Mouse (Mus musculus) MEL (cell line): ENCODE data around the gene Senp5. TPM values are rescaled to one million over a fixed set of nuclear protein-coding genes. Genes with fewer than 3 reads are reported as not detected.

Experiments used
- DNase-seq: peaks from one replicate; pipeline ENCODE4 v3.0.0; 2011; ENCODE audit warnings: low read depth, low spot score
- H3K27ac ChIP-seq: 2 replicates; pipeline ENCODE4 v1.5.1; 2012; ENCODE audit warnings: low read depth, mild to moderate bottlenecking, control low read depth, low read length, moderate library complexity; ENCODE audit not compliant: control insufficient read depth
- H3K27me3 ChIP-seq, 2 experiments: fragments of 150-350 bp in 1 of 2; sonication (generic) in 1 of 2; 2 replicates each; pipeline ENCODE4 v1.6.1; 2012; ENCODE audit warnings: low read length in 2 of 2, mild to moderate bottlenecking in 2 of 2, improper control_type of control experiment in 1 of 2, moderate library complexity in 1 of 2; ENCODE audit not compliant: insufficient read depth in 2 of 2, control insufficient read depth in 1 of 2
- H3K36me3 ChIP-seq, 2 experiments: 2 replicates each; pipeline ENCODE4 v1.6.1; 2012 to 2014; ENCODE audit warnings: low read length in 2 of 2, improper control_type of control experiment in 1 of 2, inconsistent platforms in 1 of 2, mild to moderate bottlenecking in 1 of 2; ENCODE audit not compliant: insufficient read depth in 2 of 2, control insufficient read depth in 1 of 2
- H3K4me1 ChIP-seq, 2 experiments: fragments of 150-350 bp in 1 of 2; sonication (generic) in 1 of 2; 2 replicates each; pipeline ENCODE4 v1.6.1; 2012; ENCODE audit warnings: low read length in 2 of 2, improper control_type of control experiment in 1 of 2, mild to moderate bottlenecking in 1 of 2; ENCODE audit not compliant: insufficient read depth in 2 of 2, control insufficient read depth in 1 of 2
- H3K4me3 ChIP-seq, 2 experiments: fragments of 150-350 bp in 1 of 2; sonication (generic) in 1 of 2; 2 replicates each; pipeline ENCODE4 v1.5.1; 2012; ENCODE audit warnings: low read depth in 2 of 2, low read length in 2 of 2, mild to moderate bottlenecking in 2 of 2, moderate library complexity in 2 of 2, control low read depth in 1 of 2, improper control_type of control experiment in 1 of 2; ENCODE audit not compliant: control insufficient read depth in 1 of 2, insufficient read depth in 1 of 2
- H3K79me2 ChIP-seq: 2 replicates; pipeline ENCODE4 v1.6.1; 2012; ENCODE audit warnings: mild to moderate bottlenecking, low read length, moderate library complexity; ENCODE audit not compliant: control insufficient read depth, poor library complexity, insufficient read depth
- H3K9ac ChIP-seq: 2 replicates; pipeline ENCODE4 v1.6.1; 2012; ENCODE audit warnings: low read depth, mild to moderate bottlenecking, control low read depth, low read length, moderate library complexity; ENCODE audit not compliant: control insufficient read depth, poor library complexity, severe bottlenecking
- H3K9me3 ChIP-seq: fragments of 150-350 bp; sonication (generic); replicated peaks from 2 replicates; pipeline ENCODE4 v1.6.1; 2012; ENCODE audit warnings: mild to moderate bottlenecking, low read length, improper control_type of control experiment, moderate library complexity; ENCODE audit not compliant: insufficient read depth
- CTCF ChIP-seq, 3 experiments: IDR thresholded peaks in 2 of 3; conservative IDR thresholded peaks in 1 of 3; 2 replicates each; pipeline ENCODE4 v1.5.1; 2011 to 2012; ENCODE audit warnings: low read length in 3 of 3, low read depth in 2 of 3, mild to moderate bottlenecking in 2 of 3, improper control_type of control experiment in 1 of 3, inconsistent platforms in 1 of 3, mixed read lengths in 1 of 3, moderate library complexity in 1 of 3; ENCODE audit not compliant: control insufficient read depth in 1 of 3, insufficient read depth in 1 of 3, poor library complexity in 1 of 3, severe bottlenecking in 1 of 3
- ELF1 ChIP-seq: IDR thresholded peaks from 2 replicates; pipeline ENCODE4 v1.6.1; 2014; ENCODE audit warnings: low read depth, mild to moderate bottlenecking, inconsistent platforms, low read length, improper control_type of control experiment, moderate library complexity
- EP300 ChIP-seq, 2 experiments: IDR thresholded peaks; 2 replicates each; pipeline ENCODE4 v1.6.1; 2011; ENCODE audit warnings: improper control_type of control experiment in 2 of 2, low read length in 2 of 2, low read depth in 1 of 2, mild to moderate bottlenecking in 1 of 2
- GABPA ChIP-seq: IDR thresholded peaks from 2 replicates; pipeline ENCODE4 v1.6.1; 2012; ENCODE audit warnings: low read depth, mild to moderate bottlenecking, inconsistent platforms, low read length, improper control_type of control experiment, moderate library complexity
- GATA1 ChIP-seq: IDR thresholded peaks from 2 replicates; pipeline ENCODE4 v1.6.1; 2011; ENCODE audit warnings: low read depth, low read length, improper control_type of control experiment
- JUND ChIP-seq: IDR thresholded peaks from 2 replicates; pipeline ENCODE4 v1.6.1; 2011; ENCODE audit warnings: low read depth, mild to moderate bottlenecking, improper control_type of control experiment, low read length
- KAT2A ChIP-seq: conservative IDR thresholded peaks from 2 replicates; pipeline ENCODE4 v1.6.1; 2012; ENCODE audit warnings: low read depth, low read length, improper control_type of control experiment, inconsistent platforms
- MAFK ChIP-seq: IDR thresholded peaks from 2 replicates; pipeline ENCODE4 v1.6.1; 2011; ENCODE audit warnings: low read depth, mild to moderate bottlenecking, low read length, improper control_type of control experiment, borderline replicate concordance
- MAX ChIP-seq: IDR thresholded peaks from 2 replicates; pipeline ENCODE4 v1.6.1; 2011; ENCODE audit warnings: low read length, improper control_type of control experiment
- MAZ ChIP-seq: IDR thresholded peaks from 2 replicates; pipeline ENCODE4 v1.6.1; 2012; ENCODE audit warnings: low read depth, mild to moderate bottlenecking, inconsistent platforms, low read length, improper control_type of control experiment
- MEF2A ChIP-seq: IDR thresholded peaks from 2 replicates; pipeline ENCODE4 v1.6.1; 2014; ENCODE audit warnings: low read depth, mild to moderate bottlenecking, inconsistent platforms, low read length, improper control_type of control experiment; ENCODE audit not compliant: poor library complexity, insufficient replicate concordance, severe bottlenecking; ENCODE audit errors: extremely low read depth
- MYB ChIP-seq: IDR thresholded peaks from 2 replicates; pipeline ENCODE4 v1.6.1; 2011; ENCODE audit warnings: mild to moderate bottlenecking, low read depth, low read length, improper control_type of control experiment
- MYC ChIP-seq: IDR thresholded peaks from 2 replicates; pipeline ENCODE4 v1.6.1; 2011; ENCODE audit warnings: low read depth, mild to moderate bottlenecking, low read length, improper control_type of control experiment, moderate library complexity
- NELFE ChIP-seq: IDR thresholded peaks from 2 replicates; pipeline ENCODE4 v1.6.1; 2011; ENCODE audit warnings: low read depth, low read length, improper control_type of control experiment
- POLR2A ChIP-seq, 2 experiments: IDR thresholded peaks; 2 replicates each; pipeline ENCODE4 v1.6.1; 2011 to 2012; ENCODE audit warnings: low read length in 2 of 2, mild to moderate bottlenecking in 2 of 2, control low read depth in 1 of 2, improper control_type of control experiment in 1 of 2, low read depth in 1 of 2, moderate library complexity in 1 of 2; ENCODE audit not compliant: control insufficient read depth in 1 of 2, insufficient read depth in 1 of 2, poor library complexity in 1 of 2
- POLR2AphosphoS2 ChIP-seq: IDR thresholded peaks from 2 replicates; pipeline ENCODE4 v1.6.1; 2011; ENCODE audit warnings: low read length, improper control_type of control experiment
- POLR2AphosphoS5 ChIP-seq: IDR thresholded peaks from 2 replicates; pipeline ENCODE4 v1.6.1; 2012; ENCODE audit warnings: low read depth, borderline replicate concordance, mild to moderate bottlenecking, inconsistent platforms, low read length, moderate library complexity, mixed read lengths
- RCOR1 ChIP-seq: IDR thresholded peaks from 2 replicates; pipeline ENCODE4 v1.6.1; 2012; ENCODE audit warnings: low read depth, mild to moderate bottlenecking, inconsistent platforms, low read length, improper control_type of control experiment
- SMC3 ChIP-seq: IDR thresholded peaks from 2 replicates; pipeline ENCODE4 v1.6.1; 2011; ENCODE audit warnings: low read depth, low read length, improper control_type of control experiment
- TAL1 ChIP-seq: IDR thresholded peaks from 2 replicates; pipeline ENCODE4 v1.6.1; 2012; ENCODE audit warnings: mild to moderate bottlenecking, inconsistent platforms, low read length, moderate library complexity, mixed read lengths
- TCF12 ChIP-seq: IDR thresholded peaks from 2 replicates; pipeline ENCODE4 v1.6.1; 2014; ENCODE audit warnings: low read depth, mild to moderate bottlenecking, inconsistent platforms, low read length, improper control_type of control experiment, moderate library complexity
- UBTF ChIP-seq: IDR thresholded peaks from 2 replicates; pipeline ENCODE4 v1.6.1; 2012; ENCODE audit warnings: low read depth, mild to moderate bottlenecking, inconsistent platforms, low read length, improper control_type of control experiment, moderate library complexity, borderline replicate concordance; ENCODE audit not compliant: insufficient read depth
- USF1 ChIP-seq: IDR thresholded peaks from 2 replicates; pipeline ENCODE4 v1.6.1; 2014; ENCODE audit warnings: low read depth, mild to moderate bottlenecking, inconsistent platforms, low read length, improper control_type of control experiment, moderate library complexity
- USF2 ChIP-seq, 2 experiments: IDR thresholded peaks; 2 replicates each; pipeline ENCODE4 v1.6.1; 2011 to 2012; ENCODE audit warnings: improper control_type of control experiment in 2 of 2, low read length in 2 of 2, borderline replicate concordance in 1 of 2, inconsistent platforms in 1 of 2, low read depth in 1 of 2, mild to moderate bottlenecking in 1 of 2; ENCODE audit not compliant: insufficient read depth in 1 of 2
- ZC3H11A ChIP-seq: IDR thresholded peaks from 2 replicates; pipeline ENCODE4 v1.6.1; 2012; ENCODE audit warnings: low read depth, mild to moderate bottlenecking, inconsistent platforms, low read length, improper control_type of control experiment
- ZNF384 ChIP-seq: IDR thresholded peaks from 2 replicates; pipeline ENCODE4 v1.6.1; 2012; ENCODE audit warnings: low read depth, mild to moderate bottlenecking, inconsistent platforms, low read length, improper control_type of control experiment
- polyA plus RNA-seq, 2 experiments: library from polyadenylated mRNA; stranded (reverse) in 1 of 2; unstranded in 1 of 2; fragments of >175 nt in 1 of 2; fragments of >200 nt in 1 of 2; gene quantifications; 2 replicates each; pipeline versions ENCODE4 v1.2.1 to v1.2.4; 2012; ENCODE audit warnings: low replicate concordance in 2 of 2, low read depth in 1 of 2; ENCODE audit not compliant: insufficient read length in 2 of 2, insufficient read depth in 1 of 2, missing spikeins in 1 of 2
- total RNA-seq: library from RNA; depleted of rRNA; stranded (reverse); fragments of 300-350 nt; gene quantifications from 2 replicates; pipeline ENCODE4 v1.2.3, GENCODE M21; 2012

Senp5 gene
- total and polyA plus RNA-seq, 3 experiments: 10.3 to 12.5 TPM; not detected in 1

DNA sequence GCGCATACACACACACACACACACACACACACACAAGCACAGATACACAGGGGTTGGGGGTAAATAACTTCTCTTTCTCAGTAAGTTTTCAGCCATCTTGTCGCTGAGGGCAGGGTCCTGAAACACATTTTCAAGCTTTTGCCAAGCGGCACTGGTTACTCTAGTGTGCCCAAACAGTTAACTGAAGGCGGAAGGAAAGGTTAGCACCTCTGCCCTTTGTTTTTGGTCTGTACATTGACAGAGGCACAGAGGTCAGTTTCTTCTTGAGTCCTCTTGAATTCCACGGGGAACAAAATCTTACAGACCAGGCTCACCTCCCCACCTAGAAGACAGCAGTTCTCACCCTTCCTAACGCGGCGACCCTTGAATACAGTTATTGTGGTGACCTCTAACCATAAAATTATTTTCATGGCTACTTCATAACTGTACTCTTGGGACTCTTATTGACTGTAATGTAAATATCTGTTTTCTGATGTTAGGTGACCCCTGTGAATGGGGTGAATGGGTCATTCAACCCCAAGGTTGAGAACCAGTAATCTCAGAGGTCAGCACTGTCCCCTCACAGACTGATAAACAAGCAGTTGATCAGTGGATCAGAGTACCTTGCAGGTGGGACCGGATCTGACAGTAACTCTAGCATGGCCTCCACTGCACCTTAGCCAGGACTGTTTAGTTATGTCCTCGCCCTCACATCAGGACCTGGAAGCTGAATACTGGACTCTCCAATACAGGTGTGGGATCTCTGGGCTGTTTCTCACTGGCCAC lies 5.6 kb upstream of the Senp5 start:
- Histone ChIP-seq H3K27ac (no peak overlapping the region), H3K9me3 (no peaks in the 10 kb centered on the region), H3K4me3 (no peak overlapping the region), H3K79me2 (no peaks in the 10 kb centered on the region), H3K27me3 (no peaks in the 10 kb centered on the region), H3K9ac (no peak overlapping the region), H3K4me1 (peaks cover 0 to 5% of the 10 kb centered on the region in 2 experiments; a peak in 1 of 4 replicates), H3K36me3 (no peaks in the 10 kb centered on the region)
- no peak for TF ChIP-seq ZNF384
- TF ChIP-seq ELF1: no peak
- TF ChIP-seq MAX: no peak
- no peak for TF ChIP-seq TAL1
- TF ChIP-seq SMC3: no peak
- TF ChIP-seq GABPA: no peak
- TF ChIP-seq JUND: no peak
- TF ChIP-seq ZC3H11A: no peak
- no peak for TF ChIP-seq CTCF (IDR thresholded peaks at IDR 0.05 in 2 of 3, conservative IDR thresholded peaks at IDR 0.05 in 1 of 3; ENCODE audit: control insufficient read depth in 1 of 3, insufficient read depth in 1 of 3, low read depth in 2 of 3, low read length in 3 of 3, poor library complexity in 1 of 3, severe bottlenecking in 1 of 3)
- TF ChIP-seq MAZ: no peak
- TF ChIP-seq EP300 (IDR thresholded peaks at IDR 0.05; ENCODE audit: low read depth in 1 of 2, low read length in 2 of 2): no peak
- no peak for TF ChIP-seq MAFK
- no peak for TF ChIP-seq TCF12
- TF ChIP-seq UBTF: no peak
- no peak for TF ChIP-seq POLR2AphosphoS5
- no peak for TF ChIP-seq MYB
- no peak for TF ChIP-seq MYC
- no peak for TF ChIP-seq MEF2A
- no peak for TF ChIP-seq GATA1
- DNase-seq: no peak

DNA sequence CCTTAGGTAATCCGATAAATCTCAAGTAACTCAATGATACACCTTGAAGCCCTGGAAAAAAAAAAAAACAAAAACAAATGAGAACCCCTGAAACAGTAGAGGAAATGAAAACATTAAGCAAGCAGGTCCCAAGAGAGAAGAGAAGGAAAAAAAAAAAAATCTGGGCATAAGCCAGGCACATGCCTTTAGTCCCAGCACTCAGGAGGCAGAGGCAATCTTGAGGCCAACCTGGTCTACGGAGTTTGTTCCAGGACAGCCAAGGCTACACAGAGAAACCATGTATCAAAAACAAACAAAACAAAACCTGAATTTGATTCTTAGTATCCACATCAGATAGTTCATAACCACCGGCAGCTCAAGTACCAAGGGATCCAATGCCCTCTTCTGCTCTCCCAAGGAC lies 1.6 kb upstream of the Senp5 start:
- Histone ChIP-seq H3K79me2 (peaks cover 30% of the 10 kb centered on the region), H3K9me3 (no peaks in the 10 kb centered on the region), H3K27ac (no peak overlapping the region), H3K4me3 (no peak overlapping the region), H3K4me1 (peaks cover 0 to 3% of the 10 kb centered on the region in 2 experiments; a peak in 1 of 4 replicates), H3K9ac (no peak overlapping the region), H3K27me3 (no peaks in the 10 kb centered on the region), H3K36me3 (peaks cover 0 to 4% of the 10 kb centered on the region in 2 experiments; a peak in 2 of 4 replicates)
- no peak for DNase-seq
- TF ChIP-seq MAZ: no peak
- no peak for TF ChIP-seq USF1
- no peak for TF ChIP-seq ZC3H11A
- TF ChIP-seq MYB: no peak
- no peak for TF ChIP-seq RCOR1
- TF ChIP-seq POLR2AphosphoS5: no peak
- TF ChIP-seq NELFE: no peak
- TF ChIP-seq POLR2AphosphoS2: no peak
- no peak for TF ChIP-seq KAT2A
- TF ChIP-seq USF2 (IDR thresholded peaks at IDR 0.05; ENCODE audit: borderline replicate concordance in 1 of 2, insufficient read depth in 1 of 2, low read depth in 1 of 2, low read length in 2 of 2): no peak
- no peak for TF ChIP-seq GATA1
- no peak for TF ChIP-seq ZNF384
- no peak for TF ChIP-seq JUND
- no peak for TF ChIP-seq POLR2A (IDR thresholded peaks at IDR 0.05; ENCODE audit: control insufficient read depth in 1 of 2, insufficient read depth in 1 of 2, low read depth in 1 of 2, low read length in 2 of 2, poor library complexity in 1 of 2)
- no peak for TF ChIP-seq CTCF (IDR thresholded peaks at IDR 0.05 in 2 of 3, conservative IDR thresholded peaks at IDR 0.05 in 1 of 3; ENCODE audit: control insufficient read depth in 1 of 3, insufficient read depth in 1 of 3, low read depth in 2 of 3, low read length in 3 of 3, poor library complexity in 1 of 3, severe bottlenecking in 1 of 3)
- TF ChIP-seq MEF2A: no peak
